Mouse (Mus musculus) lung, adult 2 months (tissue): ENCODE data around the gene Plce1. TPM values are rescaled to one million over a fixed set of nuclear protein-coding genes. Genes with fewer than 3 reads are reported as not detected.
"Not testable (repeated sequence)": the region's sequence is repeated elsewhere in the genome, so short reads cannot be mapped to it uniquely, and the experiment has no call there.

Experiments
- DNase-seq: peaks from one replicate; pipeline ENCODE4 v3.0.0; 2022
- H3K4me1 ChIP-seq: fragments of 200-500 bp; 2 replicates; pipeline ENCODE4 v1.6.1; 2011; ENCODE audit warnings: low read length; ENCODE audit not compliant: control insufficient read depth, insufficient read depth
- H3K4me3 ChIP-seq: fragments of 200-500 bp; replicated peaks from 2 replicates; pipeline ENCODE3; 2011; ENCODE audit warnings: low read depth, mild to moderate bottlenecking, control low read depth, low read length; ENCODE audit errors: extremely low read depth
- CTCF ChIP-seq: fragments of 200-500 bp; IDR thresholded peaks from 2 replicates; pipeline ENCODE4 v1.5.1; 2011; ENCODE audit warnings: mild to moderate bottlenecking, low read length, control low read depth; ENCODE audit not compliant: insufficient read depth
- POLR2A ChIP-seq: fragments of 200-500 bp; IDR thresholded peaks from 2 replicates; pipeline ENCODE4 v1.6.1; 2011; ENCODE audit warnings: low read depth, mild to moderate bottlenecking, control low read depth, low read length, borderline replicate concordance; ENCODE audit errors: extremely low read depth
- WGBS: fragments of 180-500 bp; shearing (Covaris S2); methylation state at CpG from one replicate; pipeline ENCODE4 v1.1.7; 2018; 5-methylcytosine and 5-hydroxymethylcytosine counted together
- polyA plus RNA-seq: library from polyadenylated mRNA; depleted of rRNA; stranded (reverse); fragments of >200 nt; gene quantifications from 2 replicates; pipeline ENCODE4 v1.2.3, GENCODE M21; 2012

Plce1 gene
- polyA plus RNA-seq, 1 experiment: 9.0 TPM

DNA sequence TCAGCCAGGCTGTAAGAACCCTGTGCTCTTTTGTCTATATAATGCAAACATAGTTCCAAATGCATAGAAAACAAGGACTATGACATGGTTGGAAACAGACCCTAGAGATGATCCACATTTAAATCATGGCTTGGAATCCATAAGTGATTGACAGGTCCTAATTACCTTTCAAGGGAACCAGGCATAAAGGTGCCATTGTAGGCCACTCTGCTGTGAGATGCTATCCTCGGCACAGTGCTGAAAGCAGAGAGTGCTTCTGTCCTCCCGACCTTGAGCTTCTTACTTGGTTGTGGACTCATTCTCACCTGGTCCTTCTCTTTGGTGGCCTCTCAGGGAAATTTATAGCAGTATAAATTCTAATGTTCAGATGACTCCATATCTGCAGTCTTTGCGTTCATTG lies 46.6 kb downstream of the Plce1 start:
- WGBS: 71% methylated on average over 3 of the region's 3 CpGs
- no peaks in the 10 kb centered on the region for H3K4me1 ChIP-seq
- DNase-seq: no peak
- TF ChIP-seq POLR2A: no peak
- TF ChIP-seq CTCF: no peak
- no peak overlapping the region for H3K4me3 ChIP-seq

DNA sequence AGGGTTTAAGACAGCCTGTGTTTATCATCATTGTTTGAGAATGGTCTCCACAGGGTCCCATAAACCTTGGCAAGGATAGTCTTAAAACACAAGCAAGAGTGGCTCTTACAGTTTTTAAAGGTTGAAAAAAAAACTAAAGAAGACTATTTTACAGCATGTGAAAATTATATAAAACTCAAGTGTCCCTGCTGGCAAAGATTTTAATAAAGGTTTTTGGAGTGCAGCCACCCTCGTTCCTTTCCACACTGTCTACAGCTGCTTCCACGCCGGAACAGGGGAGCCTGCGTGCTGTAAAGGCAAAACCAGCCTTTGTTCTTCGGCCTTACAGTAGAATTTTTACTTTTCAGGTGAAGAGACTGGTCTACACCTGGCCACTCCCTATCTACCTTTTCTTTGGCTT lies 52.3 kb downstream of the Plce1 start:
- Histone ChIP-seq H3K4me1 (no peaks in the 10 kb centered on the region), H3K4me3 (no peak overlapping the region)
- DNase-seq: no peak
- 73% methylated on average over 5 of the region's 5 CpGs for WGBS
- no peak for TF ChIP-seq POLR2A
- no peak for TF ChIP-seq CTCF

GRCm38 (mm10) chr19:38539338-38539737 lies 58.4 kb downstream of the Plce1 start:
- TF ChIP-seq CTCF (no peak), POLR2A (no peak)
- Histone ChIP-seq H3K4me1 (no peaks in the 10 kb centered on the region), H3K4me3 (no peak overlapping the region)
- no peak for DNase-seq
- WGBS: 58% methylated on average over 3 of the region's 3 CpGs

- TF ChIP-seq CTCF (no peak), POLR2A (no peak)
- no peak for DNase-seq
- H3K4me3 ChIP-seq: no peak overlapping the region
- no peaks in the 10 kb centered on the region for H3K4me1 ChIP-seq
- 70% methylated on average over 3 of the region's 3 CpGs for WGBS
These were observed 59.6 kb downstream of the Plce1 start for GRCm38 (mm10) chr19:38540549-38540948.

- 84% methylated on average over 8 of the region's 8 CpGs for whole genome bisulfite sequencing
- TF ChIP-seq CTCF: no peak
- no peak for TF ChIP-seq POLR2A
- Histone ChIP-seq H3K4me1 (no peaks in the 10 kb centered on the region), H3K4me3 (no peak overlapping the region)
- DNase-seq: no peak
These were observed 68.7 kb downstream of the Plce1 start for GRCm38 (mm10) chr19:38549487-38550058.

GRCm38 (mm10) chr19:38553551-38553950 lies 72.6 kb downstream of the Plce1 start:
- DNase-seq: no peak
- TF ChIP-seq CTCF (no peak), POLR2A (no peak)
- WGBS: 72% methylated on average over 2 of the region's 2 CpGs
- H3K4me1 ChIP-seq: no peaks in the 10 kb centered on the region
- no peak overlapping the region for H3K4me3 ChIP-seq

- 62% methylated on average over 3 of the region's 3 CpGs for WGBS
- no peak overlapping the region for H3K4me3 ChIP-seq
- H3K4me1 ChIP-seq: no peaks in the 10 kb centered on the region
- DNase-seq: no peak
- no peak for TF ChIP-seq POLR2A
- no peak for TF ChIP-seq CTCF
These were observed 74.5 kb downstream of the Plce1 start for GRCm38 (mm10) chr19:38555399-38555798.

GRCm38 (mm10) chr19:38558816-38559215 lies 77.9 kb downstream of the Plce1 start:
- TF ChIP-seq CTCF: no peak
- TF ChIP-seq POLR2A: no peak
- Histone ChIP-seq H3K4me1 (no peaks in the 10 kb centered on the region), H3K4me3 (no peak overlapping the region)
- WGBS: 51% methylated on average over 1 of the region's 1 CpGs
- DNase-seq: no peak

DNA sequence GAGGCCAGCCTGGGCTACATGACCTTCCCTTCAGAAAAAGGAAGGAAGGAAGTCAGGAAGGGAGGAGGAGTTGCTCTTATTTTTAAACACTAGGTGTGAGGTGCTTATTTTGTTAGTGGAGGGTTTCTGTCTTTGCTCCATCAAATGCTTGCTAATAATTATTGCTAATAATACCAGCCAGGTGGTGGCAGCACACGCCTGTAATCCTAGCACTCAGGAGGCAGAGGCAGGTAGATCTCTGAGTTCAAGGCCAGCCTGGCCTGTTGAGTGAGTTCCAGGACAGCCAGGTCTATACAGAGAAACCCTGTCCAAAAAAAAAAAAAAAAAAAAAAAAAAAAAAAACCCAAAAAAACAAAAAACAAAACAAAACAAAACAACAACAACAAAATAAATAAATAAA lies 81.0 kb downstream of the Plce1 start:
- not testable (repeated sequence) for H3K4me1 ChIP-seq, DNase-seq, H3K4me3 ChIP-seq
- WGBS: 67% methylated on average over 1 of the region's 1 CpGs

DNA sequence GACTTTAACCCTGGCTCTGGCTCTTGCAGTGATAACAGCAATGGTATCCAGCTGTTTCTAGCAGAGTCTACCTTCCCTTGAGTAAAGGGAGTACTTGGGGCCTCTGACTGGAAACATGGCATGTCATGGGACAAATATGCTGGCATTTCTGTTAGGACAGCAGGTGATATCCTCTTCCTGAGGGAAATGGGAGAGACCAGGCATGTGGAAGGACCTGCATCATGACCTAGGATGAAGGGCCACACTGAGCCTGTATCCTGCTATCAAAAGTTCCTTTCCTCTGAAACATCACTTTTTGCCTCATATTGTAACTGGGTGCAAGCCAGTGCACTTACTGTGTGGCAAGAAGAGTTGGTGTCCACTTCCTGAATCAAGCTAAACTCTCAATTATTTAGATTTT lies 85.2 kb downstream of the Plce1 start:
- no peak for TF ChIP-seq CTCF
- TF ChIP-seq POLR2A: no peak
- no peaks in the 10 kb centered on the region for H3K4me1 ChIP-seq
- no peak for DNase-seq
- H3K4me3 ChIP-seq: no peak overlapping the region

- 22% methylated on average over 7 of the region's 7 CpGs for WGBS
- TF ChIP-seq POLR2A (no peak), CTCF (no peak)
- Histone ChIP-seq H3K4me3 (no peak overlapping the region), H3K4me1 (no peaks in the 10 kb centered on the region)
- DNase-seq: no peak
These were observed 85.8 kb downstream of the Plce1 start for GRCm38 (mm10) chr19:38566752-38567151.
